Mouse (Mus musculus) pancreas, adult 10 weeks (tissue): Measurements from ENCODE around the gene Zfp352. TPM values are rescaled to one million over a fixed set of nuclear protein-coding genes. Genes with fewer than 3 reads are reported as not detected.

Source experiments
- polyA plus RNA-seq: library from polyadenylated mRNA; stranded (reverse); fragments of 350-450 nt; fragmentation: Illumina TruSeq; extraction: RNeasy Lipid Tissue Mini Kit (QIAGEN cat#74804); gene quantifications from one replicate; pipeline ENCODE4 v1.2.3, GENCODE M21; 2015; ENCODE audit warnings: low read depth, low replicate concordance; ENCODE audit not compliant: insufficient read depth

The Zfp352 gene
- polyA plus RNA-seq = not detected

GRCm38 (mm10) chr4:90218520-90218919, at the start of gene Zfp352:
Gene Zfp352, plus strand, starts transcription at chr4:90218820.

